17 mouse cellular contexts compared by ENCODE assay signal in the genomic region with DNA sequence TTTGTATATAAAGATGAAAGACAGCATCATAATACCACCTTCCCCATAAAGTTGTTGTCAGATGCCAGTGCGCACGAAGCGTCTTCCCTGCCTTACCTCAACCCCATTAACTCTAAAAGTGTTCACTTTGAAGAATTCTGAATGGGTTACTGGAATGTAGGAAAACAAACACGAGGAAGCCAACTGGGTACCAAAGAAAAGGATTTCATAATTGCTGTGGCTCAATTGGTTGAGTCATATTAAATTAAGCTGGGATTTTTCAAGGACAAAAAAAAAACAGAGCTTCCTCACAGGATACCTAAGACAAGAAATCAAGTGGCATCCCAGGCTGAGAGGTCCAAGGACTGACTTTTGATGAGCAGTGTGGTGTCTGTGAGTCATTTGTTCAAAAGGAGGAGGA.
DNase-seq lines count a peak whose midpoint lies in the region; ATAC-seq and TF ChIP-seq lines count a peak whose summit lies in the region.
"Had no signal": no experiment of that assay in that cellular context is flagged by ENCODE, and none has a peak within 500 bp of the region (broad histone marks: within the 10 kb centered on the region; RNA-seq: fewer than 3 reads in every experiment).

No protein-coding gene starts in this region.

- H3K9ac ChIP-seq in heart, embryonic 16.5 days (ENCODE audit: low read length) = no peak overlapping the region; the same call in 1 of the 2 replicates
- no peak overlapping the region for H3K9ac ChIP-seq in lung, embryonic 14.5 days
- H3K9ac ChIP-seq in liver, postnatal 0 days (replicated peaks) = no peak overlapping the region
- H3K9ac ChIP-seq: embryonic facial prominence, embryonic 15.5 days; forebrain, embryonic 12.5 days; hindbrain, embryonic 13.5 days had no signal

- no peak for TF ChIP-seq CTCF in lung, embryonic 14.5 days (IDR thresholded peaks at IDR 0.05; ENCODE audit: low read depth)
- no peak for TF ChIP-seq CTCF in liver, postnatal 0 days (IDR thresholded peaks at IDR 0.05; ENCODE audit: low read depth)

- DNase-seq in heart, postnatal 36 days = no peak
- DNase-seq in lung, embryonic 14.5 days = no peak
- no peak for DNase-seq in lung, postnatal 4 days
- no peak for DNase-seq in liver, postnatal 0 days
- DNase-seq in cerebellum, postnatal 14 days = no peak
- DNase-seq: adrenal gland, postnatal 25 days; cerebellum, adult 9-10 months; kidney, postnatal 14 days; lung, adult 18-20 months had no signal

- no peak for TF ChIP-seq EP300 in liver, postnatal 0 days (IDR thresholded peaks at IDR 0.05; ENCODE audit: low read depth)

- intact Hi-C loops in heart, postnatal 36 days (cut with DNase I) = loop anchor here (2.0 kb wide), 1 partner anchor 43 kb away; no protein-coding TSS in a partner anchor

- peaks cover 63% of the 10 kb centered on the region for H3K4me1 ChIP-seq in heart, embryonic 16.5 days (ENCODE audit: control insufficient read depth, insufficient read depth, low read length)
- H3K4me1 ChIP-seq in lung, embryonic 14.5 days (ENCODE audit: insufficient read depth) = peaks cover 36% of the 10 kb centered on the region
- peaks cover 26% of the 10 kb centered on the region for H3K4me1 ChIP-seq in brown adipose tissue, adult 24 weeks (ENCODE audit: control insufficient read depth, insufficient read depth, insufficient read length, low read length)
- peaks cover 39% of the 10 kb centered on the region for H3K4me1 ChIP-seq in liver, postnatal 0 days (ENCODE audit: insufficient read depth)

- no peak for ATAC-seq in heart, embryonic 16.5 days (replicated peaks; ENCODE audit: extremely low read depth, insufficient read depth, low FRiP score)
- ATAC-seq in lung, embryonic 14.5 days (ENCODE audit: insufficient read depth) = no peak
- ATAC-seq in liver, postnatal 0 days = no peak
- ATAC-seq: CD4-positive, CD25-positive, alpha-beta regulatory T cell, adult 4 months had no signal

- peak overlapping the region; percentile 66 for H3K4me2 ChIP-seq in heart, embryonic 16.5 days (ENCODE audit: low read depth, low read length)
- H3K4me2 ChIP-seq in lung, embryonic 14.5 days = peak overlapping the region; percentile 74; the same call in 1 of the 2 replicates
- H3K4me2 ChIP-seq in liver, postnatal 0 days (ENCODE audit: low read depth, low read length) = peak overlapping the region; percentile 78
- H3K4me2 ChIP-seq: forebrain, embryonic 12.5 days had no signal

- H3K36me3 ChIP-seq in heart, embryonic 16.5 days (ENCODE audit: control insufficient read depth, insufficient read depth) = peaks cover 9% of the 10 kb centered on the region
- 0 out of 2 replicates have a peak, but pooled peaks cover 4% of the 10 kb centered on the region for H3K36me3 ChIP-seq in lung, embryonic 14.5 days (ENCODE audit: insufficient read depth)
- H3K36me3 ChIP-seq in liver, postnatal 0 days (replicated peaks; ENCODE audit: insufficient read depth, low read length) = no peaks in the 10 kb centered on the region
- H3K36me3 ChIP-seq: embryonic facial prominence, embryonic 15.5 days; forebrain, embryonic 12.5 days; hindbrain, embryonic 13.5 days had no signal

- no peak overlapping the region for H3K27ac ChIP-seq in heart, embryonic 16.5 days (ENCODE audit: low read length)
- H3K27ac ChIP-seq in lung, embryonic 14.5 days (ENCODE audit: low read depth) = no peak overlapping the region
- no peak overlapping the region for H3K27ac ChIP-seq in brown adipose tissue, adult 24 weeks (replicated peaks; ENCODE audit: low read depth, low read length)
- H3K27ac ChIP-seq in liver, postnatal 0 days (ENCODE audit: low read depth) = no peak overlapping the region
- H3K27ac ChIP-seq: embryonic facial prominence, embryonic 15.5 days; forebrain, embryonic 12.5 days; hindbrain, embryonic 13.5 days; limb, embryonic 10.5 days had no signal

- no peaks in the 10 kb centered on the region for H3K27me3 ChIP-seq in heart, embryonic 16.5 days (ENCODE audit: control insufficient read depth, insufficient read depth, low read length)
- H3K27me3 ChIP-seq in lung, embryonic 14.5 days (ENCODE audit: insufficient read depth, low read length) = 0 out of 2 replicates have a peak, but pooled peaks cover 2% of the 10 kb centered on the region
- peaks cover 14% of the 10 kb centered on the region for H3K27me3 ChIP-seq in liver, postnatal 0 days (ENCODE audit: insufficient read depth, low read length)

- no peak overlapping the region; the same call in 1 of the 2 replicates for H3K4me3 ChIP-seq in heart, embryonic 16.5 days (ENCODE audit: low read length)
- no peak overlapping the region for H3K4me3 ChIP-seq in lung, embryonic 14.5 days (ENCODE audit: low read depth, low read length)
- H3K4me3 ChIP-seq in brown adipose tissue, adult 24 weeks (ENCODE audit: insufficient read depth, low read depth, low read length) = peak overlapping the region; percentile 2; the same call in 1 of the 2 replicates
- H3K4me3 ChIP-seq in liver, postnatal 0 days (ENCODE audit: low read depth, low read length) = no peak overlapping the region
- H3K4me3 ChIP-seq: embryonic facial prominence, embryonic 15.5 days; forebrain, embryonic 12.5 days; hindbrain, embryonic 13.5 days; megakaryocyte, embryonic 14.5 days had no signal

- peaks cover 5% of the 10 kb centered on the region; the same call in 1 of the 2 replicates for H3K9me3 ChIP-seq in heart, embryonic 16.5 days (replicated peaks; ENCODE audit: control insufficient read depth, low read length)
- H3K9me3 ChIP-seq in lung, embryonic 14.5 days (ENCODE audit: low read depth, low read length) = no peaks in the 10 kb centered on the region
- H3K9me3 ChIP-seq in liver, postnatal 0 days (ENCODE audit: low read length) = no peaks in the 10 kb centered on the region; the same call in 1 of the 2 replicates
- H3K9me3 ChIP-seq: forebrain, embryonic 12.5 days; hindbrain, embryonic 13.5 days had no signal

- WGBS in heart, embryonic 16.5 days = 81% methylated on average over 4 of the region's 4 CpGs
- 74% methylated on average over 4 of the region's 4 CpGs for WGBS in lung, embryonic 14.5 days
- 73% methylated on average over 4 of the region's 4 CpGs for WGBS in liver, postnatal 0 days (ENCODE audit: insufficient replicate concordance)
